Mouse (Mus musculus): ENCODE data around the gene Rbm18. TPM values are rescaled to one million over a fixed set of nuclear protein-coding genes. Genes with fewer than 3 reads are reported as not detected.

Gene Rbm18
- total RNA-seq, 1 experiment, result 22.1 TPM

GRCm38 (mm10) chr2:36112632-36113031, 23.9 kb downstream of the Rbm18 start:
- in situ Hi-C loops (cut with MboI; ENCODE audit: low sequenced_read_pairs in 2 of 2, unreplicated experiment in 2 of 2), result no loop called here
- Histone ChIP-seq H3K9ac (ENCODE audit: insufficient read depth, low read depth, low read length, poor library complexity, severe bottlenecking) (no peak overlapping the region), H3K9me3 (ENCODE audit: control insufficient read depth, insufficient read depth, low read depth, low read length) (no peaks in the 10 kb centered on the region), H3K4me3 (ENCODE audit: insufficient read depth in 1 of 2, low read depth in 1 of 2, low read length in 2 of 2, poor library complexity in 1 of 2, severe bottlenecking in 1 of 2) (no peak overlapping the region), H3K36me3 (ENCODE audit: control insufficient read depth, insufficient read depth, low read length, poor library complexity, severe bottlenecking) (peaks cover 6% of the 10 kb centered on the region), H3K4me1 (ENCODE audit: control insufficient read depth in 2 of 2, insufficient read depth in 2 of 2, low read length in 2 of 2, poor library complexity in 1 of 2) (no peaks in the 10 kb centered on the region), H3K27ac (ENCODE audit: insufficient read depth, low read depth, low read length, poor library complexity, severe bottlenecking) (no peak overlapping the region)
- TF ChIP-seq HCFC1 (IDR thresholded peaks at IDR 0.05; ENCODE audit: borderline replicate concordance, insufficient read depth, low read length), result no peak
- no peak for TF ChIP-seq ZC3H11A (IDR thresholded peaks at IDR 0.05; ENCODE audit: borderline replicate concordance, low read depth, low read length)
- no peak for TF ChIP-seq CHD2 (IDR thresholded peaks at IDR 0.05; ENCODE audit: low read depth, low read length)
- no peak for TF ChIP-seq MAFK (IDR thresholded peaks at IDR 0.05; ENCODE audit: insufficient read depth, low read depth, low read length)
- no peak for TF ChIP-seq ZNF384 (IDR thresholded peaks at IDR 0.05; ENCODE audit: low read depth, low read length)
- no peak for DNase-seq (ENCODE audit: low read depth, low spot score)

- no peak overlapping the region for H3K4me3 ChIP-seq (ENCODE audit: insufficient read depth in 1 of 2, low read depth in 1 of 2, low read length in 2 of 2, poor library complexity in 1 of 2, severe bottlenecking in 1 of 2)
- no peaks in the 10 kb centered on the region for H3K36me3 ChIP-seq (ENCODE audit: control insufficient read depth, insufficient read depth, low read length, poor library complexity, severe bottlenecking)
- peaks cover 0 to 2% of the 10 kb centered on the region in 2 experiments; a peak in 1 of 4 replicates for H3K4me1 ChIP-seq (ENCODE audit: control insufficient read depth in 2 of 2, insufficient read depth in 2 of 2, low read length in 2 of 2, poor library complexity in 1 of 2)
- H3K9ac ChIP-seq (ENCODE audit: insufficient read depth, low read depth, low read length, poor library complexity, severe bottlenecking), result no peak overlapping the region
- TF ChIP-seq HCFC1 (IDR thresholded peaks at IDR 0.05; ENCODE audit: borderline replicate concordance, insufficient read depth, low read length), result no peak
- TF ChIP-seq ZC3H11A (IDR thresholded peaks at IDR 0.05; ENCODE audit: borderline replicate concordance, low read depth, low read length), result no peak
- no peak for TF ChIP-seq CHD2 (IDR thresholded peaks at IDR 0.05; ENCODE audit: low read depth, low read length)
- no peak for TF ChIP-seq MAFK (IDR thresholded peaks at IDR 0.05; ENCODE audit: insufficient read depth, low read depth, low read length)
- TF ChIP-seq ZNF384 (IDR thresholded peaks at IDR 0.05; ENCODE audit: low read depth, low read length), result no peak
- in situ Hi-C loops (cut with MboI; ENCODE audit: low sequenced_read_pairs in 2 of 2, unreplicated experiment in 2 of 2), result no loop called here
- DNase-seq (ENCODE audit: low read depth, low spot score), result no peak
- H3K9me3 ChIP-seq (ENCODE audit: control insufficient read depth, insufficient read depth, low read depth, low read length), result no peaks in the 10 kb centered on the region
- H3K27ac ChIP-seq (ENCODE audit: insufficient read depth, low read depth, low read length, poor library complexity, severe bottlenecking), result no peak overlapping the region
Observed at GRCm38 (mm10) chr2:36108615-36109014, 28.0 kb downstream of the Rbm18 start.

GRCm38 (mm10) chr2:36104956-36105741, 31.4 kb downstream of the Rbm18 start, which contains the start of gene Lhx6:
TSS of gene Lhx6 (minus strand) at chr2:36105408.
- no peak for TF ChIP-seq HCFC1 (IDR thresholded peaks at IDR 0.05; ENCODE audit: borderline replicate concordance, insufficient read depth, low read length)
- no peak for TF ChIP-seq CHD2 (IDR thresholded peaks at IDR 0.05; ENCODE audit: low read depth, low read length)
- TF ChIP-seq MAFK (IDR thresholded peaks at IDR 0.05; ENCODE audit: insufficient read depth, low read depth, low read length), result no peak
- TF ChIP-seq ZNF384 (IDR thresholded peaks at IDR 0.05; ENCODE audit: low read depth, low read length), result no peak
- TF ChIP-seq ZC3H11A (IDR thresholded peaks at IDR 0.05; ENCODE audit: borderline replicate concordance, low read depth, low read length), result no peak
- Histone ChIP-seq H3K9me3 (ENCODE audit: control insufficient read depth, insufficient read depth, low read depth, low read length) (no peaks in the 10 kb centered on the region), H3K9ac (ENCODE audit: insufficient read depth, low read depth, low read length, poor library complexity, severe bottlenecking) (peak within 1 kb of the TSS; percentile 20; the same call in 1 of the 2 replicates), H3K4me1 (ENCODE audit: control insufficient read depth in 2 of 2, insufficient read depth in 2 of 2, low read length in 2 of 2, poor library complexity in 1 of 2) (peaks cover 0 to 6% of the 10 kb centered on the region in 2 experiments; a peak in 1 of 4 replicates), H3K4me3 (ENCODE audit: insufficient read depth in 1 of 2, low read depth in 1 of 2, low read length in 2 of 2, poor library complexity in 1 of 2, severe bottlenecking in 1 of 2) (peak within 1 kb of the TSS; percentile 51 to 56), H3K36me3 (ENCODE audit: control insufficient read depth, insufficient read depth, low read length, poor library complexity, severe bottlenecking) (no peaks in the 10 kb centered on the region), H3K27ac (ENCODE audit: insufficient read depth, low read depth, low read length, poor library complexity, severe bottlenecking) (no peak within 1 kb of the TSS)
- in situ Hi-C loops (cut with MboI; ENCODE audit: low sequenced_read_pairs in 2 of 2, unreplicated experiment in 2 of 2), result no loop called here
- DNase-seq (ENCODE audit: low read depth, low spot score), result no peak

- in situ Hi-C loops (cut with MboI; ENCODE audit: low sequenced_read_pairs in 2 of 2, unreplicated experiment in 2 of 2), result no loop called here
- peaks cover 0 to 6% of the 10 kb centered on the region in 2 experiments; a peak in 1 of 4 replicates for H3K4me1 ChIP-seq (ENCODE audit: control insufficient read depth in 2 of 2, insufficient read depth in 2 of 2, low read length in 2 of 2, poor library complexity in 1 of 2)
- peak overlapping the region; percentile 51 to 56 for H3K4me3 ChIP-seq (ENCODE audit: insufficient read depth in 1 of 2, low read depth in 1 of 2, low read length in 2 of 2, poor library complexity in 1 of 2, severe bottlenecking in 1 of 2)
- H3K9me3 ChIP-seq (ENCODE audit: control insufficient read depth, insufficient read depth, low read depth, low read length), result no peaks in the 10 kb centered on the region
- no peak overlapping the region for H3K27ac ChIP-seq (ENCODE audit: insufficient read depth, low read depth, low read length, poor library complexity, severe bottlenecking)
- TF ChIP-seq MAFK (IDR thresholded peaks at IDR 0.05; ENCODE audit: insufficient read depth, low read depth, low read length) (no peak), HCFC1 (IDR thresholded peaks at IDR 0.05; ENCODE audit: borderline replicate concordance, insufficient read depth, low read length) (no peak)
- 0 out of 2 replicates have a peak overlapping the region, but pooled peaks have one; percentile 20 for H3K9ac ChIP-seq (ENCODE audit: insufficient read depth, low read depth, low read length, poor library complexity, severe bottlenecking)
- no peaks in the 10 kb centered on the region for H3K36me3 ChIP-seq (ENCODE audit: control insufficient read depth, insufficient read depth, low read length, poor library complexity, severe bottlenecking)
- no peak for DNase-seq (ENCODE audit: low read depth, low spot score)
Observed at GRCm38 (mm10) chr2:36104436-36104955, 32.1 kb downstream of the Rbm18 start.
